Mouse (Mus musculus): ENCODE results near the gene Epb41l1. TPM values are rescaled to one million over a fixed set of nuclear protein-coding genes. Genes with fewer than 3 reads are reported as not detected.

The Epb41l1 gene
- polyA plus RNA-seq, 1 experiment, result 7.0 TPM

DNA sequence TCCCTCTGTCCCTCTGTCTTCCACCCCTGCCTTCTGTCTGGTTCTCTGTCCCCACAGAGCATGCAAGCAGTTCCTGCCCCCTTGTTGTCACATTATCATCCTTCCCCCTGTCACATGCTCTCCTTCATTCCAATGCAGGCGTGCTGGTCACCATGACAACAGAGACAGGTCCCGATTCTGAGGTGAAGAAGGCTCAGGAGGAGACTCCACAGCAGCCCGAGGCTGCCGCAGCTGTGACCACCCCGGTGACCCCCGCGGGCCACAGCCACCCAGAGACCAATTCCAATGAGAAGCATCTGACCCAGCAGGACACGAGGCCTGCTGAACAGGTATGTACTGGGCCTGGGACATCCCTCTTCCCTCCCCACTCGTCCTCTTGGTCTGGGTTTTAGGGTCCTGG lies 73.1 kb downstream of the Epb41l1 start:
- Histone ChIP-seq H3K9me3 (no peaks in the 10 kb centered on the region), H3K4me3 (replicated peaks) (no peak overlapping the region), H3K4me1 (no peaks in the 10 kb centered on the region; the same call in 1 of the 2 replicates), H3K36me3 (replicated peaks; ENCODE audit: low read length) (no peaks in the 10 kb centered on the region), H3K27me3 (replicated peaks) (peaks cover 76% of the 10 kb centered on the region)
- TF ChIP-seq FLI1 (IDR thresholded peaks at IDR 0.05; ENCODE audit: low read length) (no peak), GATA1 (IDR thresholded peaks at IDR 0.05; ENCODE audit: borderline replicate concordance, low read length) (no peak)

DNA sequence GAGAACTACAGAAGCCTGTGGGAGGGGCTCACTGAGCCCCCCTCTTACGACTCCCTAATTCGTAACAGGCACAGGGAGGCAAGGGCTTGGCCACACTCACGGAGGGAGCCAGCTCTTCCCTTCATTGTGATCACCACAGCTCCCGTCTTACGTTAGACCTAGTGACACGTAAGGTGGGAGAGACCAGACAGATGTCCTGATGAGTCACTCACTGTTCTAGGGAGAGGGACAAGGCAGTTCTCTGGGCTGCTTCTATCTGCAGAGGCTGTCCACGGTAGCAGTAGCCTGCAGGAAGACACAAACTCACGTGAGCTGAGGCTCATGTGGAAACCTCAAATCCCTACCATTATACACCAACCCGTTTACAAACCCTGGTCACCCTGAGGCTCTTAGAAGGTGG lies 73.8 kb downstream of the Epb41l1 start:
- Histone ChIP-seq H3K4me1 (no peaks in the 10 kb centered on the region; the same call in 1 of the 2 replicates), H3K9me3 (no peaks in the 10 kb centered on the region), H3K27me3 (replicated peaks) (peaks cover 72% of the 10 kb centered on the region), H3K4me3 (replicated peaks) (no peak overlapping the region), H3K36me3 (replicated peaks; ENCODE audit: low read length) (no peaks in the 10 kb centered on the region)
- TF ChIP-seq GATA1 (IDR thresholded peaks at IDR 0.05; ENCODE audit: borderline replicate concordance, low read length) (no peak), FLI1 (IDR thresholded peaks at IDR 0.05; ENCODE audit: low read length) (no peak)

GRCm38 (mm10) chr2:156494875-156495274 lies 74.2 kb downstream of the Epb41l1 start:
- H3K4me1 ChIP-seq, result no peaks in the 10 kb centered on the region; the same call in 1 of the 2 replicates
- H3K4me3 ChIP-seq (replicated peaks), result no peak overlapping the region
- peaks cover 72% of the 10 kb centered on the region for H3K27me3 ChIP-seq (replicated peaks)
- TF ChIP-seq FLI1 (IDR thresholded peaks at IDR 0.05; ENCODE audit: low read length) (no peak), GATA1 (IDR thresholded peaks at IDR 0.05; ENCODE audit: borderline replicate concordance, low read length) (no peak)
- H3K36me3 ChIP-seq (replicated peaks; ENCODE audit: low read length), result no peaks in the 10 kb centered on the region
- H3K9me3 ChIP-seq, result no peaks in the 10 kb centered on the region

DNA sequence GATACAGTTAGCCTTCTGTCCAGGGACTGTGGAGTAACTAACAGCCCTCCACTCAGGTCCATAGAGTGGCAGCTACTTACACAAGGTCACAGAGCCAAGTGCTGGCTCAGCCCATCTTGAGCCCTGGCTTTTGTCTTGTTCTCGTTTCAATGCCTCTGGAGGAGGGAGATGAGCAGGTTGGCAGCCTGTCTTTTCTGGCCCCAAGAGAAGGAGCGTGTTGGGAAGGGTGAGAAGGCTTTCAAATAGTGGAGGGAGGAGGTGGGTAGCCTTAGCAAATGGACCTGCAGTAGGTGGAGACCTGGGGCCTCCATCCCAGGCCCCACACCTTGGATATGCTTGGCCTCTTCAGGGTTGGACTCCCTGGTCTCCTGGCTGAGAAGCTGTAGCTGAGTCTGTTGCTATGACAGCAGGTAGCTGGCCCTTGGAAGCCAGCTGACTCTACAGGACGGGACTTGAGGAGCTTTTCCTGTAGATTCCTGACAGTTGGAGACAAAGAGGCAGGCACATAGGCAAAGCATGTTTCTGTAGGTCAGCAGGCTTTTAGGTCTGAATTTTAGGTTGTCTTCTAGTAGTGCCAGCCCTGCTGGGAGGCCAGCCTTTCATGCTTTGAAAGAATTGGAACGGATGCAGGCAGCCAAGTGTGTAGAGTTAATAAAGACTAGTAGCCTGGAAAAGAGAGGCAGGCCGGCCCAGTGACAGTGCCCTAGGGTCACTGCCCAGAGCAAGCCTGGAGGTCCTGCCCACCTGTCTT lies 76.3 kb downstream of the Epb41l1 start:
- Histone ChIP-seq H3K27me3 (replicated peaks) (peaks cover 67% of the 10 kb centered on the region), H3K36me3 (replicated peaks; ENCODE audit: low read length) (no peaks in the 10 kb centered on the region), H3K4me1 (no peaks in the 10 kb centered on the region; the same call in 1 of the 2 replicates), H3K4me3 (replicated peaks) (no peak overlapping the region), H3K9me3 (no peaks in the 10 kb centered on the region)
- TF ChIP-seq FLI1 (IDR thresholded peaks at IDR 0.05; ENCODE audit: low read length) (no peak), GATA1 (IDR thresholded peaks at IDR 0.05; ENCODE audit: borderline replicate concordance, low read length) (no peak)

- Histone ChIP-seq H3K4me3 (replicated peaks) (no peak overlapping the region), H3K4me1 (peaks cover 5% of the 10 kb centered on the region), H3K9me3 (no peaks in the 10 kb centered on the region), H3K36me3 (replicated peaks; ENCODE audit: low read length) (no peaks in the 10 kb centered on the region), H3K27me3 (replicated peaks) (peaks cover 73% of the 10 kb centered on the region)
- TF ChIP-seq GATA1 (IDR thresholded peaks at IDR 0.05; ENCODE audit: borderline replicate concordance, low read length) (no peak), FLI1 (IDR thresholded peaks at IDR 0.05; ENCODE audit: low read length) (no peak)
Observed at GRCm38 (mm10) chr2:156497915-156498314, 77.2 kb downstream of the Epb41l1 start.

DNA sequence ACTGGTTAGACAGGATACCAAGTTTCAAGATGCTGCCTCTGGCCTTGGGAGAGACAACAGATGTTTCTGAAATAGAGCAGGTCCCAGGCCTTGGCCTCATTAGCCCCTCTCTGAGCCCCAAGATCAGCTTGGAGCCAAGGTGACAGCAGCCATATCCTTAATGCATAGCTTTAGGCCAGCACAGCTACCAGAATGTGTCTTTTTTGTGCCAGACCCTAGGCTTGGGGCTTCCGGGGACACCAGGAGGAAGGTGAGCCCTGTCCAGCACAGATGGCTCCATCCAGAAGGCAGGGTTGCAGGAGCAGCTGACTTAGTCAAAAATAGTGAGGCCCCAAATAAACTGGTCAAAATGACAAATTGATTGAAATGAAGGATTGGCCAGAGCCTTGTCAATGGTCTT lies 80.3 kb downstream of the Epb41l1 start:
- H3K4me1 ChIP-seq, result peaks cover 5% of the 10 kb centered on the region
- no peaks in the 10 kb centered on the region for H3K9me3 ChIP-seq
- H3K4me3 ChIP-seq (replicated peaks), result no peak overlapping the region
- H3K27me3 ChIP-seq (replicated peaks), result peaks cover 68% of the 10 kb centered on the region
- H3K36me3 ChIP-seq (replicated peaks; ENCODE audit: low read length), result no peaks in the 10 kb centered on the region
- TF ChIP-seq FLI1 (IDR thresholded peaks at IDR 0.05; ENCODE audit: low read length) (no peak), GATA1 (IDR thresholded peaks at IDR 0.05; ENCODE audit: borderline replicate concordance, low read length) (no peak)

GRCm38 (mm10) chr2:156505533-156505932 lies 84.8 kb downstream of the Epb41l1 start:
- peaks cover 5% of the 10 kb centered on the region for H3K4me1 ChIP-seq
- H3K27me3 ChIP-seq (replicated peaks), result peaks cover 74% of the 10 kb centered on the region
- TF ChIP-seq GATA1 (IDR thresholded peaks at IDR 0.05; ENCODE audit: borderline replicate concordance, low read length) (no peak), FLI1 (IDR thresholded peaks at IDR 0.05; ENCODE audit: low read length) (no peak)
- no peaks in the 10 kb centered on the region for H3K36me3 ChIP-seq (replicated peaks; ENCODE audit: low read length)
- no peak overlapping the region for H3K4me3 ChIP-seq (replicated peaks)
- no peaks in the 10 kb centered on the region for H3K9me3 ChIP-seq

GRCm38 (mm10) chr2:156512028-156512427 lies 91.3 kb downstream of the Epb41l1 start:
- peaks cover 18% of the 10 kb centered on the region for H3K4me1 ChIP-seq
- peaks cover 81% of the 10 kb centered on the region for H3K27me3 ChIP-seq (replicated peaks)
- TF ChIP-seq GATA1 (IDR thresholded peaks at IDR 0.05; ENCODE audit: borderline replicate concordance, low read length) (no peak), FLI1 (IDR thresholded peaks at IDR 0.05; ENCODE audit: low read length) (no peak)
- no peaks in the 10 kb centered on the region for H3K9me3 ChIP-seq
- peak overlapping the region; percentile 46 for H3K4me3 ChIP-seq (replicated peaks)
- no peaks in the 10 kb centered on the region for H3K36me3 ChIP-seq (replicated peaks; ENCODE audit: low read length)

- Histone ChIP-seq H3K36me3 (replicated peaks; ENCODE audit: low read length) (no peaks in the 10 kb centered on the region), H3K4me3 (replicated peaks) (no peak overlapping the region), H3K27me3 (replicated peaks) (peaks cover 77% of the 10 kb centered on the region), H3K4me1 (peaks cover 23% of the 10 kb centered on the region), H3K9me3 (no peaks in the 10 kb centered on the region)
- TF ChIP-seq GATA1 (IDR thresholded peaks at IDR 0.05; ENCODE audit: borderline replicate concordance, low read length) (no peak), FLI1 (IDR thresholded peaks at IDR 0.05; ENCODE audit: low read length) (no peak)
Observed at GRCm38 (mm10) chr2:156512561-156512960, 91.9 kb downstream of the Epb41l1 start.

DNA sequence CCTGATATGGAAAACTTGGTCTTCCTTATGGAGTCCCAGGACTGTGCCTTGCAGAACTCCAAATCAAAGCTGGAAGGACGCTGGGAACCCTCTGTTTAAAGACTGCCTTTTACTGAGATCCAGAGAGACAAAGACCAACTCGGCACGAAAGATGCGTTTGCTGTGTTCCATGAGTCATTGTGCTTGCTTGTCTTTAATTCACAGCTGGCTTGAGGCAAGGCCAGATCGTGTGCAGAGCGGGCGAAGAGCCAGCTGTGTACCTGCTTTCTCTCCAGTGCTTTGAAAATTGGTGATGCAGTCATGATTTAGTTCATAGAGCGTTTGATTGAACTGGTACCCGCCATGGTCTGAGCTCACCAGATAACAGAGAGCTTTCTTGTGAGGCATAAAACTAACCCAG lies 94.4 kb downstream of the Epb41l1 start:
- no peak overlapping the region for H3K4me3 ChIP-seq (replicated peaks)
- no peaks in the 10 kb centered on the region for H3K9me3 ChIP-seq
- TF ChIP-seq FLI1 (IDR thresholded peaks at IDR 0.05; ENCODE audit: low read length), result no peak
- H3K27me3 ChIP-seq (replicated peaks), result peaks cover 84% of the 10 kb centered on the region
- peaks cover 26% of the 10 kb centered on the region for H3K4me1 ChIP-seq
- no peaks in the 10 kb centered on the region for H3K36me3 ChIP-seq (replicated peaks; ENCODE audit: low read length)

Data from megakaryocyte, embryonic 14.5 days (primary cell).